ENCODE assay signal across 8 mouse cellular contexts in genomic region chr11:87816707-87817442, GRCm38 (mm10). TPM values are rescaled to one million over a fixed set of nuclear protein-coding genes. Genes with fewer than 3 reads are reported as not detected.
DNase-seq lines count a peak whose midpoint lies in the region; ATAC-seq and TF ChIP-seq lines count a peak whose summit lies in the region.

No protein-coding gene starts in this region.

- no peaks in the 10 kb centered on the region for H3K36me3 ChIP-seq in forebrain, embryonic 13.5 days (ENCODE audit: poor library complexity, severe bottlenecking)
- H3K36me3 ChIP-seq in hindbrain, postnatal 0 days (ENCODE audit: insufficient read depth, low read length), result no peaks in the 10 kb centered on the region
- no peaks in the 10 kb centered on the region for H3K36me3 ChIP-seq in limb, embryonic 10.5 days
- no peaks in the 10 kb centered on the region for H3K36me3 ChIP-seq in midbrain, embryonic 14.5 days (ENCODE audit: control insufficient read depth, insufficient read depth, low read length)
- no peaks in the 10 kb centered on the region for H3K36me3 ChIP-seq in stomach, postnatal 0 days (ENCODE audit: control insufficient read depth, insufficient read depth, low read length)

- ATAC-seq in forebrain, embryonic 13.5 days, result peak; percentile 82
- peak; percentile 91 for ATAC-seq in hindbrain, postnatal 0 days
- ATAC-seq in midbrain, embryonic 14.5 days (ENCODE audit: low FRiP score, low TSS enrichment), result peak; percentile 75
- 0 out of 2 replicates have a peak, but pooled peaks have one; percentile 40 for ATAC-seq in stomach, postnatal 0 days (ENCODE audit: low FRiP score, low TSS enrichment)

- 0 out of 2 replicates have a peak, but pooled peaks cover 6% of the 10 kb centered on the region for H3K27me3 ChIP-seq in forebrain, embryonic 13.5 days
- no peaks in the 10 kb centered on the region for H3K27me3 ChIP-seq in hindbrain, postnatal 0 days (ENCODE audit: insufficient read depth, low read length)
- peaks cover 30% of the 10 kb centered on the region for H3K27me3 ChIP-seq in limb, embryonic 10.5 days (ENCODE audit: low read depth, poor library complexity, severe bottlenecking)
- H3K27me3 ChIP-seq in midbrain, embryonic 14.5 days (ENCODE audit: control insufficient read depth, insufficient read depth, low read length), result no peaks in the 10 kb centered on the region
- no peaks in the 10 kb centered on the region for H3K27me3 ChIP-seq in stomach, postnatal 0 days (ENCODE audit: control insufficient read depth, insufficient read depth, low read length)

- no peak for TF ChIP-seq EP300 in stomach, postnatal 0 days (optimal IDR thresholded peaks at IDR 0.05)

- H3K4me1 ChIP-seq in forebrain, embryonic 13.5 days, result peaks cover 4% of the 10 kb centered on the region; the same call in 1 of the 2 replicates
- H3K4me1 ChIP-seq in hindbrain, postnatal 0 days (ENCODE audit: insufficient read depth, low read length), result peaks cover 6% of the 10 kb centered on the region; the same call in 1 of the 2 replicates
- H3K4me1 ChIP-seq in limb, embryonic 10.5 days, result peaks cover 11% of the 10 kb centered on the region
- H3K4me1 ChIP-seq in midbrain, embryonic 14.5 days (ENCODE audit: control insufficient read depth, insufficient read depth, low read length), result peaks cover 13% of the 10 kb centered on the region; the same call in 1 of the 2 replicates
- H3K4me1 ChIP-seq in stomach, postnatal 0 days (replicated peaks; ENCODE audit: control insufficient read depth, insufficient read depth), result no peaks in the 10 kb centered on the region

- peak overlapping the region; percentile 64 for H3K4me2 ChIP-seq in forebrain, embryonic 13.5 days
- peak overlapping the region; percentile 66 for H3K4me2 ChIP-seq in hindbrain, postnatal 0 days (ENCODE audit: low read depth, low read length)
- H3K4me2 ChIP-seq in midbrain, embryonic 14.5 days (ENCODE audit: low read length), result peak overlapping the region; percentile 71
- H3K4me2 ChIP-seq in stomach, postnatal 0 days (replicated peaks; ENCODE audit: low read depth), result peak overlapping the region; percentile 64

- peak; percentile 89 for TF ChIP-seq CTCF in hindbrain, postnatal 0 days (IDR thresholded peaks at IDR 0.05; ENCODE audit: low read depth)
- TF ChIP-seq CTCF in stomach, postnatal 0 days (IDR thresholded peaks at IDR 0.05; ENCODE audit: low read depth), result peak; percentile 83

- 0 out of 2 replicates have a peak overlapping the region, but pooled peaks have one; percentile 10 for H3K27ac ChIP-seq in forebrain, embryonic 13.5 days
- H3K27ac ChIP-seq in hindbrain, postnatal 0 days, result peak overlapping the region; percentile 67
- H3K27ac ChIP-seq in limb, embryonic 10.5 days, result no peak overlapping the region
- H3K27ac ChIP-seq in midbrain, embryonic 14.5 days (replicated peaks; ENCODE audit: low read depth, low read length), result peak overlapping the region; percentile 57; the same call in 1 of the 2 replicates
- no peak overlapping the region for H3K27ac ChIP-seq in stomach, postnatal 0 days (replicated peaks)

- no peaks in the 10 kb centered on the region for H3K9me3 ChIP-seq in forebrain, embryonic 13.5 days (replicated peaks)
- H3K9me3 ChIP-seq in hindbrain, postnatal 0 days (ENCODE audit: low read length), result no peaks in the 10 kb centered on the region
- H3K9me3 ChIP-seq in limb, embryonic 10.5 days (replicated peaks), result no peaks in the 10 kb centered on the region
- H3K9me3 ChIP-seq in midbrain, embryonic 14.5 days (ENCODE audit: control insufficient read depth, low read length), result no peaks in the 10 kb centered on the region
- H3K9me3 ChIP-seq in stomach, postnatal 0 days (ENCODE audit: control insufficient read depth, low read length), result no peaks in the 10 kb centered on the region

- DNase-seq in ovary, postnatal 14 days (ENCODE audit: low spot score), result peak; percentile 22
- DNase-seq in ovary, adult 18-20 months (ENCODE audit: low spot score), result no peak
- peak; percentile 75 for DNase-seq in cerebellum, adult 11 months
- peak; percentile 89 for DNase-seq in hindbrain, postnatal 0 days (ENCODE audit: low spot score)
- DNase-seq in limb, embryonic 10.5 days (ENCODE audit: low spot score), result peak; percentile 58
- DNase-seq in midbrain, embryonic 14.5 days, result peak; percentile 85
- DNase-seq in stomach, postnatal 0 days (ENCODE audit: low spot score), result peak; percentile 46

- peak overlapping the region; percentile 60 for H3K9ac ChIP-seq in forebrain, embryonic 13.5 days
- peak overlapping the region; percentile 49 for H3K9ac ChIP-seq in hindbrain, postnatal 0 days (replicated peaks; ENCODE audit: low read length)
- H3K9ac ChIP-seq in midbrain, embryonic 14.5 days (replicated peaks; ENCODE audit: low read length), result peak overlapping the region; percentile 60
- peak overlapping the region; percentile 39 for H3K9ac ChIP-seq in stomach, postnatal 0 days (ENCODE audit: low read length)

- H3K4me3 ChIP-seq in forebrain, embryonic 13.5 days, result peak overlapping the region; percentile 40
- H3K4me3 ChIP-seq in hindbrain, postnatal 0 days (ENCODE audit: low read length), result peak overlapping the region; percentile 33
- peak overlapping the region; percentile 51 for H3K4me3 ChIP-seq in limb, embryonic 10.5 days
- peak overlapping the region; percentile 36 for H3K4me3 ChIP-seq in midbrain, embryonic 14.5 days (replicated peaks; ENCODE audit: low read depth, low read length)
- H3K4me3 ChIP-seq in stomach, postnatal 0 days (ENCODE audit: low read depth, low read length), result peak overlapping the region; percentile 32

- WGBS in forebrain, embryonic 13.5 days, result 3% methylated on average over 31 of the region's 31 CpGs
- WGBS in hindbrain, postnatal 0 days, result 2% methylated on average over 31 of the region's 31 CpGs
- 4% methylated on average over 31 of the region's 31 CpGs for WGBS in limb, embryonic 10.5 days
- 1% methylated on average over 31 of the region's 31 CpGs for WGBS in midbrain, embryonic 14.5 days
- 3% methylated on average over 31 of the region's 31 CpGs for WGBS in stomach, postnatal 0 days

RNA-seq across cellular contexts. Expression of gene Lpo, which starts 11.2 kb away (rescaled TPM):
- polyA plus RNA-seq in forebrain, embryonic 13.5 days (2015; fragmentation: Nextera tagmentation; extraction: Ambion mirVana), result 0.18 and 0.26 TPM in 2 replicates
- 3.4 and 4.9 TPM in 2 replicates for total RNA-seq in hindbrain, postnatal 0 days (2014; rRNA removed)
- 3.3 and 4.3 TPM in 2 replicates for polyA plus RNA-seq in hindbrain, postnatal 0 days (2015; fragmentation: Nextera tagmentation; extraction: Ambion mirVana)
- not detected in 2 replicates for polyA plus RNA-seq in limb, embryonic 10.5 days (2016; fragmentation: Nextera tagmentation; extraction: Ambion mirVana)
- 1.3 and 1.7 TPM in 2 replicates for polyA plus RNA-seq in midbrain, embryonic 14.5 days (2014; fragmentation: Nextera tagmentation; extraction: Ambion mirVana)
- 0.41 and 0.69 TPM in 2 replicates for polyA plus RNA-seq in stomach, postnatal 0 days (2015; fragmentation: Nextera tagmentation; extraction: Ambion mirVana)

RNA-seq across cellular contexts. Expression of gene Mpo, which starts 23.5 kb away (rescaled TPM):
- polyA plus RNA-seq in forebrain, embryonic 13.5 days (2015; fragmentation: Nextera tagmentation; extraction: Ambion mirVana), result 0.17 and 0.44 TPM in 2 replicates
- 0.37 TPM in 1 of 2 replicates, not detected in the other for total RNA-seq in hindbrain, postnatal 0 days (2014; rRNA removed)
- 0.10 and 0.55 TPM in 2 replicates for polyA plus RNA-seq in hindbrain, postnatal 0 days (2015; fragmentation: Nextera tagmentation; extraction: Ambion mirVana)
- polyA plus RNA-seq in limb, embryonic 10.5 days (2016; fragmentation: Nextera tagmentation; extraction: Ambion mirVana), result 2.8 and 4.0 TPM in 2 replicates
- polyA plus RNA-seq in midbrain, embryonic 14.5 days (2014; fragmentation: Nextera tagmentation; extraction: Ambion mirVana), result 0.47 TPM in 1 of 2 replicates, not detected in the other
- polyA plus RNA-seq in stomach, postnatal 0 days (2015; fragmentation: Nextera tagmentation; extraction: Ambion mirVana), result 0.52 and 0.74 TPM in 2 replicates

RNA-seq across cellular contexts. Expression of gene Mks1, which starts 36.1 kb away (rescaled TPM):
- polyA plus RNA-seq in forebrain, embryonic 13.5 days (2015; fragmentation: Nextera tagmentation; extraction: Ambion mirVana), result 11.8 and 15.5 TPM in 2 replicates
- total RNA-seq in hindbrain, postnatal 0 days (2014; rRNA removed), result 10.2 and 17.4 TPM in 2 replicates
- 8.0 and 8.4 TPM in 2 replicates for polyA plus RNA-seq in hindbrain, postnatal 0 days (2015; fragmentation: Nextera tagmentation; extraction: Ambion mirVana)
- polyA plus RNA-seq in limb, embryonic 10.5 days (2016; fragmentation: Nextera tagmentation; extraction: Ambion mirVana), result 18.0 TPM in 2 replicates
- 9.8 and 12.6 TPM in 2 replicates for polyA plus RNA-seq in midbrain, embryonic 14.5 days (2014; fragmentation: Nextera tagmentation; extraction: Ambion mirVana)
- polyA plus RNA-seq in stomach, postnatal 0 days (2015; fragmentation: Nextera tagmentation; extraction: Ambion mirVana), result 4.3 and 4.5 TPM in 2 replicates

RNA-seq across cellular contexts. Expression of gene Tspoap1, which starts 56.5 kb away (rescaled TPM):
- 20.7 and 29.1 TPM in 2 replicates for polyA plus RNA-seq in forebrain, embryonic 13.5 days (2015; fragmentation: Nextera tagmentation; extraction: Ambion mirVana)
- total RNA-seq in hindbrain, postnatal 0 days (2014; rRNA removed), result 103 and 137 TPM in 2 replicates
- 33.2 and 35.6 TPM in 2 replicates for polyA plus RNA-seq in hindbrain, postnatal 0 days (2015; fragmentation: Nextera tagmentation; extraction: Ambion mirVana)
- polyA plus RNA-seq in limb, embryonic 10.5 days (2016; fragmentation: Nextera tagmentation; extraction: Ambion mirVana), result 0.74 and 2.9 TPM in 2 replicates
- 54.5 and 63.4 TPM in 2 replicates for polyA plus RNA-seq in midbrain, embryonic 14.5 days (2014; fragmentation: Nextera tagmentation; extraction: Ambion mirVana)
- polyA plus RNA-seq in stomach, postnatal 0 days (2015; fragmentation: Nextera tagmentation; extraction: Ambion mirVana), result 0.56 and 0.70 TPM in 2 replicates

RNA-seq across cellular contexts. Expression of gene Epx, which starts 58.5 kb away (rescaled TPM):
- polyA plus RNA-seq in forebrain, embryonic 13.5 days (2015; fragmentation: Nextera tagmentation; extraction: Ambion mirVana), result not detected in 2 replicates
- total RNA-seq in hindbrain, postnatal 0 days (2014; rRNA removed), result 0.68 and 0.89 TPM in 2 replicates
- 1.6 and 2.2 TPM in 2 replicates for polyA plus RNA-seq in hindbrain, postnatal 0 days (2015; fragmentation: Nextera tagmentation; extraction: Ambion mirVana)
- not detected in 2 replicates for polyA plus RNA-seq in limb, embryonic 10.5 days (2016; fragmentation: Nextera tagmentation; extraction: Ambion mirVana)
- 0.22 TPM in 1 of 2 replicates, not detected in the other for polyA plus RNA-seq in midbrain, embryonic 14.5 days (2014; fragmentation: Nextera tagmentation; extraction: Ambion mirVana)
- 0.10 and 0.12 TPM in 2 replicates for polyA plus RNA-seq in stomach, postnatal 0 days (2015; fragmentation: Nextera tagmentation; extraction: Ambion mirVana)

Comparison
In these comparisons a context has a peak if more than half of its experiments do, and no peak if none do; other contexts are left out.
1. ATAC-seq: peak in every context shown above with its lines; median percentile 91 in hindbrain, postnatal 0 days; 82 in forebrain, embryonic 13.5 days; 75 in midbrain, embryonic 14.5 days; 40 in stomach, postnatal 0 days.
2. H3K27ac ChIP-seq: peak in forebrain, embryonic 13.5 days (single experiment), hindbrain, postnatal 0 days (single experiment) and midbrain, embryonic 14.5 days (single experiment); none in limb, embryonic 10.5 days (single experiment) and stomach, postnatal 0 days (single experiment).
3. Peak in every context shown above with its lines, with median percentiles within 50 percentile points of each other: H3K4me2 ChIP-seq, H3K4me3 ChIP-seq and H3K9ac ChIP-seq.